Mouse (Mus musculus) kidney, adult 2 months (tissue): Measurements from ENCODE around the gene Csrp2.

Experiments
- CTCF ChIP-seq: fragments of 200-500 bp; conservative IDR thresholded peaks from 2 replicates; pipeline ENCODE4 v1.5.1; 2011; ENCODE audit warnings: low read depth, mild to moderate bottlenecking, control low read depth, low read length, moderate library complexity, mixed read lengths; ENCODE audit not compliant: insufficient read depth, insufficient read length
- POLR2A ChIP-seq: fragments of 200-500 bp; IDR thresholded peaks from one replicate; pipeline ENCODE4 v1.6.1; 2011; ENCODE audit warnings: low read depth, low read length, control low read depth

- no peak for TF ChIP-seq POLR2A
- TF ChIP-seq CTCF: no peak
These were observed 20.1 kb downstream of the Csrp2 start for GRCm38 (mm10) chr10:110939717-110940116.
